Mouse (Mus musculus) right cerebral cortex, adult 2 months (tissue): ENCODE results near the gene Ecpas.

ENCODE experiments used
- DNase-seq, 2 experiments: peaks; one replicate each; pipeline ENCODE4 v3.0.0; 2021 to 2022; ENCODE audit warnings: low spot score in 2 of 2

Ecpas gene

GRCm38 (mm10) chr4:58911069-58911830, 1.3 kb downstream of the Ecpas start:
- peak; percentile 45 to 60 for DNase-seq

GRCm38 (mm10) chr4:58910175-58911068, 2.1 kb downstream of the Ecpas start:
- no peak for DNase-seq

GRCm38 (mm10) chr4:58907453-58907852, 5.1 kb downstream of the Ecpas start:
- DNase-seq, result no peak

GRCm38 (mm10) chr4:58898318-58898717, 14.2 kb downstream of the Ecpas start:
- DNase-seq, result no peak

GRCm38 (mm10) chr4:58897436-58897835, 15.1 kb downstream of the Ecpas start:
- DNase-seq, result no peak

- no peak for DNase-seq
Measured at GRCm38 (mm10) chr4:58894399-58894798, 18.1 kb downstream of the Ecpas start.

GRCm38 (mm10) chr4:58890035-58890782, 22.3 kb downstream of the Ecpas start:
- no peak for DNase-seq

- no peak for DNase-seq
Measured at GRCm38 (mm10) chr4:58888568-58888967, 24.0 kb downstream of the Ecpas start.

GRCm38 (mm10) chr4:58887626-58888025, 24.9 kb downstream of the Ecpas start:
- DNase-seq, result no peak

GRCm38 (mm10) chr4:58886778-58887177, 25.8 kb downstream of the Ecpas start:
- no peak for DNase-seq

GRCm38 (mm10) chr4:58885341-58885740, 27.2 kb downstream of the Ecpas start:
- no peak for DNase-seq

- no peak for DNase-seq
Measured at GRCm38 (mm10) chr4:58883841-58884240, 28.7 kb downstream of the Ecpas start.

GRCm38 (mm10) chr4:58874373-58874772, 38.2 kb downstream of the Ecpas start:
- no peak for DNase-seq

- peak; percentile 20 to 26 for DNase-seq
Measured at GRCm38 (mm10) chr4:58867242-58867641, 45.3 kb downstream of the Ecpas start.

GRCm38 (mm10) chr4:58832908-58833307, 79.6 kb downstream of the Ecpas start:
- no peak for DNase-seq

GRCm38 (mm10) chr4:58825921-58826320, 86.6 kb downstream of the Ecpas start:
- no peak for DNase-seq

- DNase-seq, result no peak
Measured at GRCm38 (mm10) chr4:58787616-58788015, 124.9 kb downstream of the Ecpas start, which contains the start of gene Olfr267. TSS of gene Olfr267 (minus strand) at chr4:58787716.

GRCm38 (mm10) chr4:58786659-58787058, 125.9 kb downstream of the Ecpas start:
- no peak for DNase-seq

GRCm38 (mm10) chr4:58763417-58763816, 149.1 kb downstream of the Ecpas start:
- DNase-seq, result no peak

- DNase-seq, result no peak
Measured at GRCm38 (mm10) chr4:58749510-58749909, 163.0 kb downstream of the Ecpas start.

- peak in 1 of 2 experiments; percentile 9 for DNase-seq
Measured at GRCm38 (mm10) chr4:58749101-58749500, 163.4 kb downstream of the Ecpas start.
